Mouse (Mus musculus) hindbrain, embryonic 15.5 days (tissue): ENCODE data around the gene Cwc22. TPM values are rescaled to one million over a fixed set of nuclear protein-coding genes. Genes with fewer than 3 reads are reported as not detected.

ENCODE experiments used
- ATAC-seq: fragments of 200-750 bp; cut with Nextera tagmentation; 2 replicates; pipeline ENCODE4 v1.8.0; 2017; ENCODE audit warnings: low read depth, moderate number of reproducible peaks, moderate TSS enrichment; ENCODE audit not compliant: low FRiP score
- H3K27ac ChIP-seq: fragments of 300-500 bp; sonication (generic); replicated peaks from 2 replicates; pipeline ENCODE4 v1.5.1; 2015; ENCODE audit warnings: mild to moderate bottlenecking, inconsistent platforms
- H3K27me3 ChIP-seq: fragments of 300-500 bp; sonication (generic); 2 replicates; pipeline ENCODE4 v1.6.1; 2015; ENCODE audit warnings: control low read depth, inconsistent platforms
- H3K36me3 ChIP-seq: fragments of 300-500 bp; sonication (generic); 2 replicates; pipeline ENCODE4 v1.6.1; 2015; ENCODE audit warnings: control low read depth, inconsistent platforms
- H3K4me1 ChIP-seq: fragments of 300-500 bp; sonication (generic); replicated peaks from 2 replicates; pipeline ENCODE4 v1.6.1; 2015; ENCODE audit warnings: control low read depth, inconsistent platforms
- H3K4me2 ChIP-seq: fragments of 300-500 bp; sonication (generic); 2 replicates; pipeline ENCODE4 v1.6.1; 2015; ENCODE audit warnings: moderate library complexity, mild to moderate bottlenecking, inconsistent platforms
- H3K4me3 ChIP-seq: fragments of 300-500 bp; sonication (generic); 2 replicates; pipeline ENCODE4 v1.5.1; 2015; ENCODE audit warnings: mild to moderate bottlenecking, inconsistent platforms
- H3K9ac ChIP-seq: fragments of 300-500 bp; sonication (generic); 2 replicates; pipeline ENCODE4 v1.6.1; 2015; ENCODE audit warnings: inconsistent platforms
- H3K9me3 ChIP-seq: fragments of 300-500 bp; sonication (generic); 2 replicates; pipeline ENCODE4 v1.6.1; 2016; ENCODE audit warnings: control low read depth, inconsistent platforms
- WGBS: fragments of 180-500 bp; shearing (Covaris S2); methylation state at CpG from one replicate; pipeline ENCODE4 v1.1.7; 2015; 5-methylcytosine and 5-hydroxymethylcytosine counted together
- polyA plus RNA-seq: library from polyadenylated mRNA; unstranded; fragments of >200 nt; fragmentation: Nextera tagmentation; extraction: Ambion mirVana; gene quantifications from 2 replicates; pipeline ENCODE4 v1.2.1, GENCODE M21; 2015

The Cwc22 gene
- polyA plus RNA-seq, 1 experiment from 2014 or later = 16.4 TPM

DNA sequence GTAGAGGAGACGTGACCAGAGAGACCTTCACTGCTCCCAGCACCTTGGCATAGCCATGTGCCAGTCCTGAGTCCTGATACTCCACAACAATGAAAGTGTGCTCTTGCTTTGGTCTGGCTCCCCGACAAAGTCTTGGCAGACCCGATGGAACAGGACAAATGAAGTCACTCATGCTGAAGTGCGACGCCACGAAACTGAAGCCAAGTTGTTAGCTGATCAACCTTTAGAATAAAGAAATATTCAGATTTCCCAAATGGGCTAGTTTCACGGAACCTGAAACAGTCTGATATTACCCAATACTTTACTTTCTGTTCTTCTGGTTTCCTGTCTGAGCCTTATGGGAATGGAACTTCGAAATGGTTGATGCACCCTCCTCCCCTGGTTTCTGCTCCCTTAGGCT is 32.9 kb upstream of the Cwc22 start:
- Histone ChIP-seq H3K9ac (no peak overlapping the region), H3K4me2 (no peak overlapping the region), H3K9me3 (peaks cover 4% of the 10 kb centered on the region; the same call in 1 of the 2 replicates), H3K4me1 (no peaks in the 10 kb centered on the region), H3K27me3 (no peaks in the 10 kb centered on the region), H3K4me3 (no peak overlapping the region), H3K36me3 (no peaks in the 10 kb centered on the region), H3K27ac (no peak overlapping the region)
- no peak for ATAC-seq
- WGBS = 88% methylated on average over 8 of the region's 8 CpGs

GRCm38 (mm10) chr2:77978256-77978655 is 32.1 kb upstream of the Cwc22 start:
- no peaks in the 10 kb centered on the region for H3K27me3 ChIP-seq
- H3K27ac ChIP-seq = no peak overlapping the region
- no peak for ATAC-seq
- H3K4me2 ChIP-seq = no peak overlapping the region
- H3K36me3 ChIP-seq = no peaks in the 10 kb centered on the region
- no peak overlapping the region for H3K9ac ChIP-seq
- H3K4me1 ChIP-seq = no peaks in the 10 kb centered on the region
- 91% methylated on average over 3 of the region's 3 CpGs for WGBS
- peaks cover 4% of the 10 kb centered on the region; the same call in 1 of the 2 replicates for H3K9me3 ChIP-seq
- H3K4me3 ChIP-seq = no peak overlapping the region

DNA sequence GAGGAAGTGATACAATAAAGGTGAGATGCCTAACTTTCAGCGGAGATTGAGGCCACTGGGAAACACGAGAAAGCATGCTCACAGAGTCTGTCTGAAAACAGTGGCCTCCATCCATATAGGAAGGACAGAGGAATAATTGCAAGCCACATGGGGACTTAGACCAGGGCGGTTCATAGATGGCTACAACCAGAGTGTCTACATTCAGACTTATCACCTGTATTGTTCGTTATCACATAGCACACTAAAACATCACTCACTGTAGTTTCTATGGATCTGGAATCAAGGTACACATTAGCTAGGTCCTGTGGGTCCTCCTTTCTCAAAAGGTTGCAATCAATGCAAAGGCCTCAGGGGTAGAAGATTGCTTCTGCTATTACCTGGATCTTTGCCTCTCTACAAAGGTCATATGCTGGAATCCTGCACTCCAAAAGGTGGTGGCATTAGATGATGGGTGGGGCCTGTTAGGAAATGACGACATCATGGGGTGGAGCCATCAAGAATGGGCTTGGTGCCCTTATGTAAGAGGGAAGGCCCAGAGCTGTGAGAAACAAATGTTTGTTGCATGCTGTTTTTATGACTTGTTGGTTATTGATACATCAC is 30.2 kb upstream of the Cwc22 start:
- H3K36me3 ChIP-seq = no peaks in the 10 kb centered on the region
- no peaks in the 10 kb centered on the region for H3K4me1 ChIP-seq
- H3K27ac ChIP-seq = no peak overlapping the region
- H3K4me3 ChIP-seq = no peak overlapping the region
- no peaks in the 10 kb centered on the region for H3K27me3 ChIP-seq
- WGBS = 88% methylated on average over 5 of the region's 5 CpGs
- H3K9me3 ChIP-seq = no peaks in the 10 kb centered on the region
- H3K9ac ChIP-seq = no peak overlapping the region
- ATAC-seq = no peak
- no peak overlapping the region for H3K4me2 ChIP-seq

DNA sequence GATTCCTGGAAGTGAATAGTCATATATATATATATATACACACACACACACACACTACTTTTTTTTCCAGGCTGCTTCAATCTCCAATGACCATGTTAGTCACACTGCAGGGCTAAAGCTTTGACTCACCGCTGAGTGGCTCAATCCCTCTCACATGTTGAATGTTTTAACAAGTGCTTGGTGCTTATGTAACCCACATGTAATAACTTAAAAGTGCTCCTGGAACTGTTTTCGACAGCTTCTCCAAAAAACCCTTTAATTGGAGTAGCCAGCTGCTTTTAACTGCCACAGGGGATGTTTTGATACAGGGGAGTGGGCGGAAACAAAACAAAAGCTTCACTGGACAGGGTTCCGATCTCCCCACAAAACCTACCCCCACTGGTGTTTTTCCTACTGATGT is 29.4 kb upstream of the Cwc22 start:
- Histone ChIP-seq H3K9me3 (no peaks in the 10 kb centered on the region), H3K36me3 (no peaks in the 10 kb centered on the region), H3K4me3 (no peak overlapping the region), H3K27me3 (no peaks in the 10 kb centered on the region), H3K9ac (no peak overlapping the region), H3K4me2 (no peak overlapping the region), H3K27ac (no peak overlapping the region), H3K4me1 (no peaks in the 10 kb centered on the region)
- no peak for ATAC-seq
- 74% methylated on average over 4 of the region's 4 CpGs for WGBS

- no peak for ATAC-seq
- H3K4me3 ChIP-seq = no peak overlapping the region
- H3K9ac ChIP-seq = no peak overlapping the region
- H3K4me1 ChIP-seq = no peaks in the 10 kb centered on the region
- no peaks in the 10 kb centered on the region for H3K36me3 ChIP-seq
- 93% methylated on average over 1 of the region's 1 CpGs for WGBS
- no peak overlapping the region for H3K4me2 ChIP-seq
- H3K27me3 ChIP-seq = no peaks in the 10 kb centered on the region
- no peak overlapping the region for H3K27ac ChIP-seq
- no peaks in the 10 kb centered on the region for H3K9me3 ChIP-seq
Observed at GRCm38 (mm10) chr2:77974986-77975385, 28.8 kb upstream of the Cwc22 start.

- Histone ChIP-seq H3K4me2 (no peak overlapping the region), H3K27ac (no peak overlapping the region), H3K36me3 (no peaks in the 10 kb centered on the region), H3K9ac (no peak overlapping the region), H3K4me3 (no peak overlapping the region), H3K27me3 (no peaks in the 10 kb centered on the region), H3K4me1 (no peaks in the 10 kb centered on the region), H3K9me3 (no peaks in the 10 kb centered on the region)
- ATAC-seq = no peak
- WGBS = 71% methylated on average over 2 of the region's 2 CpGs
Observed at GRCm38 (mm10) chr2:77974366-77974765, 28.2 kb upstream of the Cwc22 start.

- no peaks in the 10 kb centered on the region for H3K4me1 ChIP-seq
- no peaks in the 10 kb centered on the region for H3K9me3 ChIP-seq
- no peaks in the 10 kb centered on the region for H3K36me3 ChIP-seq
- no peaks in the 10 kb centered on the region for H3K27me3 ChIP-seq
- ATAC-seq = no peak
- no peak overlapping the region for H3K27ac ChIP-seq
- no peak overlapping the region for H3K9ac ChIP-seq
- H3K4me2 ChIP-seq = no peak overlapping the region
- 90% methylated on average over 2 of the region's 2 CpGs for WGBS
- H3K4me3 ChIP-seq = no peak overlapping the region
Observed at GRCm38 (mm10) chr2:77973296-77973695, 27.1 kb upstream of the Cwc22 start.

DNA sequence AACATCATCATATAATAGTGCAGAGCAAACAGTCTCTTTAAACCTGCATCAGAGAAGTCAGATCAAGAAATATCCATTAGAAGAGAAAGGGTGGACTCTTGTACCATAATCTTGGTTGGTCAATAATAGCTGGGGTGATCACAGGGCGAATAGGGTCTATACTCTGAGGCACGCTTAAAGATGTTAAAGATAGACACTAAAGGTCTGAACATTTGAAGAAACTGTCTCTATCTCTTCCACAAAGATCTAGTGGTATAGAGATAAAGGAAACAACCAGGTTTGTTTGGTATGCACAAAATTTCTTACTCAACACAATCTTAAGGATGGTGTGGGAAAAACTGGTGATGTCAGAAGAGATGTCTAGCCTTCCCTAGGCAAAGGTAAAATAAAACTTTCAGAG is 26.4 kb upstream of the Cwc22 start:
- Histone ChIP-seq H3K27ac (no peak overlapping the region), H3K27me3 (no peaks in the 10 kb centered on the region), H3K36me3 (no peaks in the 10 kb centered on the region), H3K9ac (no peak overlapping the region), H3K4me2 (no peak overlapping the region), H3K4me1 (no peaks in the 10 kb centered on the region), H3K9me3 (no peaks in the 10 kb centered on the region), H3K4me3 (no peak overlapping the region)
- no peak for ATAC-seq
- WGBS = 91% methylated on average over 2 of the region's 2 CpGs

GRCm38 (mm10) chr2:77971871-77972270 is 25.7 kb upstream of the Cwc22 start:
- Histone ChIP-seq H3K27ac (no peak overlapping the region), H3K36me3 (no peaks in the 10 kb centered on the region), H3K4me2 (no peak overlapping the region), H3K9ac (no peak overlapping the region), H3K4me1 (no peaks in the 10 kb centered on the region), H3K4me3 (no peak overlapping the region), H3K9me3 (no peaks in the 10 kb centered on the region), H3K27me3 (no peaks in the 10 kb centered on the region)
- 100% methylated on average over 1 of the region's 1 CpGs for WGBS
- ATAC-seq = no peak

DNA sequence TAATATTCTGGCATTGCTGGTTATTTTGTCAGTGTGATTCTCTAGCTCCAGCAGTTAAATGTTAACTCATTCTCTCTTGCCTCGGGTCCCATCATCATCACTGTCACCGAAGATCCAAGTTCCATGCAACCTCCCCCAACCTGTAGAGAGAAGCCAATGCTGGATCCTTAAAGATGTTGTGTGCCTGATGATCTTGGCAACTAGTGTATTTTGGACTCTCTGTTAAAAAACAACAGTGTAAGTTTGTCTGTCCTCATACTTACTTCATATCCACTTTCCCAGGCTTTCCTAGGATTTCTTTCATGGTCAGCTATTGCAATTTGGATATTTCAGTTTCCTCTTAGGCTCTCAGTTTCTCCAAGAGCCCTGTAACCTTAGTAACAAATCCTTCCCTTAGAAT is 25.2 kb upstream of the Cwc22 start:
- Histone ChIP-seq H3K4me3 (no peak overlapping the region), H3K9ac (no peak overlapping the region), H3K4me1 (no peaks in the 10 kb centered on the region), H3K27ac (no peak overlapping the region), H3K36me3 (no peaks in the 10 kb centered on the region), H3K4me2 (no peak overlapping the region), H3K27me3 (no peaks in the 10 kb centered on the region), H3K9me3 (no peaks in the 10 kb centered on the region)
- ATAC-seq = no peak
- WGBS = 86% methylated on average over 2 of the region's 2 CpGs

DNA sequence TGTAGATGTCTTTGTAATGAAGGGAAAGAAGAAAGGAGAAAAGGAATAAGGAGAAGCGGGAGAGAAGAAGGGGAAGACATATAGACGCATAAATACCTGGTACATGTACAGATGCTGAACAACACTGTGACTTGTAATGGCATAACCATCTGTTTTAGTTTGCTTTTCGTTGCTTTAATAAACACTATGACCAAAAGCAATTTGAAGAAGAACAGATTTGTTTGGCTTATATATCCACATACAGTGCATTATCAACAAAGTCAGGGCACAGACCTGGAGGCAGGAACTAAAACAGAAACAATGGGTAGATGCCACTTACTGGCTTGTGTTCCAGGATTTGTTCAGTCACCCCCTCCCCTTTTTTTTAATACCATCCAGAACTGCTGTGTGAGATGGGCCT is 24.4 kb upstream of the Cwc22 start:
- Histone ChIP-seq H3K9ac (no peak overlapping the region), H3K4me2 (no peak overlapping the region), H3K27me3 (no peaks in the 10 kb centered on the region), H3K27ac (no peak overlapping the region), H3K36me3 (no peaks in the 10 kb centered on the region), H3K4me3 (no peak overlapping the region), H3K4me1 (no peaks in the 10 kb centered on the region), H3K9me3 (no peaks in the 10 kb centered on the region)
- 87% methylated on average over 3 of the region's 3 CpGs for WGBS
- ATAC-seq = no peak

GRCm38 (mm10) chr2:77969956-77970355 is 23.8 kb upstream of the Cwc22 start:
- 99% methylated on average over 4 of the region's 4 CpGs for WGBS
- H3K27me3 ChIP-seq = no peaks in the 10 kb centered on the region
- no peak for ATAC-seq
- H3K9ac ChIP-seq = no peak overlapping the region
- H3K27ac ChIP-seq = no peak overlapping the region
- no peaks in the 10 kb centered on the region for H3K9me3 ChIP-seq
- no peaks in the 10 kb centered on the region for H3K36me3 ChIP-seq
- H3K4me2 ChIP-seq = no peak overlapping the region
- H3K4me3 ChIP-seq = no peak overlapping the region
- H3K4me1 ChIP-seq = no peaks in the 10 kb centered on the region

GRCm38 (mm10) chr2:77962450-77963193 is 16.4 kb upstream of the Cwc22 start:
- Histone ChIP-seq H3K36me3 (no peaks in the 10 kb centered on the region), H3K9me3 (no peaks in the 10 kb centered on the region), H3K4me1 (no peaks in the 10 kb centered on the region), H3K4me3 (no peak overlapping the region), H3K27me3 (no peaks in the 10 kb centered on the region), H3K4me2 (no peak overlapping the region), H3K27ac (no peak overlapping the region), H3K9ac (no peak overlapping the region)
- 98% methylated on average over 3 of the region's 3 CpGs for WGBS
- ATAC-seq = no peak
